Mouse (Mus musculus): Measurements from ENCODE around the gene H2-Q2. TPM values are rescaled to one million over a fixed set of nuclear protein-coding genes. Genes with fewer than 3 reads are reported as not detected.
"Not testable (repeated sequence)": the region's sequence is repeated elsewhere in the genome, so short reads cannot be mapped to it uniquely, and the experiment has no call there.

Gene H2-Q2
- polyA plus RNA-seq, 1 experiment from 2014 or later, result 0.72 TPM

DNA sequence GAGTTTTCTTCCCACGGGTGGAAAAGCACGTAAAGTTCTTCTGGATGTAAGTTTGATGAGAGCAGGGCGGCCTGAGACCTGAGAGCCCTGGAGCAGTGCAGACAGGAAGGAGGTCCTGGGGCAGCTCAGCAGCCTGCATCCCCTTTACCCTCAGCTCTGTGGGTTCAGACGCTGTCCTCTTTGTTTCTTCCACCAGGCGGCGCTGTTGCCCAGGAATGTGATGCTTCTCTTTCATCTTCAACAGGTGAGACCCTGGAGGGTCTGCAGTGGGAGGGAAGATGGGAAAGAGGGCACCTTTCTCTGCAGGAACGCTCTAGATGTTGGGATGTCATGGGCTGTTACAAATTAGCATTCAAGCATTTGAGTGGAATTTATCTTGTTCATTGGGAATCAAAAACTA, 47.8 kb downstream of the H2-Q2 start:
- not testable (repeated sequence) for H3K4me3 ChIP-seq; ATAC-seq; H3K9me3 ChIP-seq (replicated peaks); H3K27ac ChIP-seq; H3K9ac ChIP-seq; H3K36me3 ChIP-seq; H3K4me1 ChIP-seq; H3K4me2 ChIP-seq
- peaks cover 14% of the 10 kb centered on the region for H3K27me3 ChIP-seq (replicated peaks)
- 6% methylated on average over 7 of the region's 7 CpGs for WGBS (ENCODE audit: insufficient replicate concordance)

DNA sequence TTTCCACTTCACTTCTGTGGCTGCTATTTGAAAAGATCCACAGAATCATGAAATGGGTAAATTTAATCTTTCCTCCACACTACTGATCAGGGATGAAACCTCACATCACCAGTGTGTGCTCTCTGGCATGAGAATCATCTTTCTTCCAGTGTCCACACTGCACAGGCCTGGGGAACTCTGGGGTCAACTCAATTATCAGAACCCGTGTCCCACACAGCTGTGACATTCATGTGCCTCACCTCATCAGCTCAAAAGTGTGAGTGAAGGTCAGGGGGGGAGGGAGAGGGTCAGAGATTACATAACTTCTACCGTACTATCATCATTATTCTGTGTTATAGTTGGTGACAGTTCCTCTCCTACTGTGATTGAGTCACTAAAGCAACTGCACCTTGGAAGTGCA, 50.6 kb downstream of the H2-Q2 start:
- 51% methylated on average over 2 of the region's 2 CpGs for WGBS (ENCODE audit: insufficient replicate concordance)
- peaks cover 21% of the 10 kb centered on the region for H3K27me3 ChIP-seq (replicated peaks)
- not testable (repeated sequence) for H3K4me3 ChIP-seq; H3K9ac ChIP-seq; ATAC-seq; H3K4me2 ChIP-seq; H3K4me1 ChIP-seq; H3K27ac ChIP-seq; H3K9me3 ChIP-seq (replicated peaks); H3K36me3 ChIP-seq

DNA sequence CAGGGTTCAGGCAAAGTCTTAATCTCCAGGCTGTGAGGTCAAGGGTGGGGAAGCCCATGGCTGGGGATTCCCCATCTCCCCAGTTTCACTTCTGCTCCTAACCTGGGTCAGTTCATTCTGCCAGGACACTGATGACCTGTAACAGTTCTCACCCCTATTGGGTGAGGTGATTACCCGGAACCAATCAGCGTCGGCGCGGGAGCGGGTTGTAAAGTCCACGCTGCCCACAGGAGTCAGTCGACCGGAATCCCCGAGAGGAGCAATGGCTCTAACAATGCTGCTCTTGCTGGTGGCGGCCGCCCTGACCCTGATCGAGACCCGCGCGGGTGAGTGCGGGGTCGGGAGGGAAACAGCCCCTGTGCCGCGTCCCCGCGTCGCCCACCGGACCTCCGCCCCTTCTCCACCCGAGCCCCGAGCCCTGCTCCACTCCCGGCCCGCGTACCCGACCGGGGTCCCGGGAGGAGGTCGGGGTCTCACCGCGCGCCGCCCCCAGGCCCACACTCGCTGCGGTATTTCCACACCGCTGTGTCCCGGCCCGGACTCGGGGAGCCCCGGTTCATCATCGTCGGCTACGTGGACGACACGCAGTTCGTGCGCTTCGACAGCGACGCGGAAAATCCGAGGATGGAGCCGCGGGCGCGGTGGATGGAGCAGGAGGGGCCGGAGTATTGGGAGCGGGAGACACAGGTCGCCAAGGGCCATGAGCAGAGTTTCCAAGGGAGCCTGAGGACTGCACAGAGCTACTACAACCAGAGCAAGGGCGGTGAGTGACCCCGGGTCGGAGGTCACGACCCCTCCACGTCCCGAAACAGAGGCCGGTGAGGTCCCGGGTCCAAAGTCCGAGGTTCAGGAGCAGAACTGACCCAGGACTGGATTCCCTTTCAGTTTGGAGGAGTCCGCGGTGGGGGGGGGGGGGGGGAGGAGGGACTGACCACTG, 52.1 kb downstream of the H2-Q2 start:
- not testable (repeated sequence) for H3K27ac ChIP-seq; H3K4me3 ChIP-seq; H3K9me3 ChIP-seq (replicated peaks); H3K4me1 ChIP-seq; H3K36me3 ChIP-seq; H3K9ac ChIP-seq
- WGBS (ENCODE audit: insufficient replicate concordance), result 4% methylated on average over 54 of the region's 75 CpGs
- Histone ChIP-seq H3K27me3 (replicated peaks) (peaks cover 21% of the 10 kb centered on the region), H3K4me2 (peak overlapping the region; percentile 38)
- peak; percentile 73 for ATAC-seq

Other genes starting within 250 kb of the H2-Q2 start
- gene Ly6g5c, start 234.0 kb upstream of the H2-Q2 start, polyA plus RNA-seq (2016; fragmentation: Nextera tagmentation; extraction: Ambion mirVana), result not detected in 2 replicates
- 0.55 and 0.81 TPM in 2 replicates for gene Ly6g5b, start 226.8 kb upstream of the H2-Q2 start, polyA plus RNA-seq (2016; fragmentation: Nextera tagmentation; extraction: Ambion mirVana)
- gene Gpank1, start 220.8 kb upstream of the H2-Q2 start, polyA plus RNA-seq (2016; fragmentation: Nextera tagmentation; extraction: Ambion mirVana), result 16.5 and 19.6 TPM in 2 replicates
- 187 and 192 TPM in 2 replicates for gene Csnk2b, start 220.2 kb upstream of the H2-Q2 start, polyA plus RNA-seq (2016; fragmentation: Nextera tagmentation; extraction: Ambion mirVana)
- 3.7 and 4.3 TPM in 2 replicates for gene D17H6S53E, start 215.9 kb upstream of the H2-Q2 start, polyA plus RNA-seq (2016; fragmentation: Nextera tagmentation; extraction: Ambion mirVana)
- 482 and 508 TPM in 2 replicates for gene Apom, start 210.2 kb upstream of the H2-Q2 start, polyA plus RNA-seq (2016; fragmentation: Nextera tagmentation; extraction: Ambion mirVana)
- 29.1 and 35.5 TPM in 2 replicates for gene Bag6, start 207.1 kb upstream of the H2-Q2 start, polyA plus RNA-seq (2016; fragmentation: Nextera tagmentation; extraction: Ambion mirVana)
- gene Prrc2a, start 177.3 kb upstream of the H2-Q2 start, polyA plus RNA-seq (2016; fragmentation: Nextera tagmentation; extraction: Ambion mirVana), result 83.0 and 86.8 TPM in 2 replicates
- 10.5 and 11.6 TPM in 2 replicates for gene Aif1, start 166.2 kb upstream of the H2-Q2 start, polyA plus RNA-seq (2016; fragmentation: Nextera tagmentation; extraction: Ambion mirVana)
- 20.8 and 23.7 TPM in 2 replicates for gene Lst1, start 153.8 kb upstream of the H2-Q2 start, polyA plus RNA-seq (2016; fragmentation: Nextera tagmentation; extraction: Ambion mirVana)
- gene Ltb, start 147.8 kb upstream of the H2-Q2 start, polyA plus RNA-seq (2016; fragmentation: Nextera tagmentation; extraction: Ambion mirVana), result 1.2 and 1.3 TPM in 2 replicates
- gene Tnf, start 140.2 kb upstream of the H2-Q2 start, polyA plus RNA-seq (2016; fragmentation: Nextera tagmentation; extraction: Ambion mirVana), result 0.33 and 0.36 TPM in 2 replicates
- gene Lta, start 136.9 kb upstream of the H2-Q2 start, polyA plus RNA-seq (2016; fragmentation: Nextera tagmentation; extraction: Ambion mirVana), result 0.12 TPM in 1 of 2 replicates, not detected in the other
- gene Gm16181, start 121.4 kb upstream of the H2-Q2 start, polyA plus RNA-seq (2016; fragmentation: Nextera tagmentation; extraction: Ambion mirVana), result 0.42 TPM in 1 of 2 replicates, not detected in the other
- gene Atp6v1g2, start 108.6 kb upstream of the H2-Q2 start, polyA plus RNA-seq (2016; fragmentation: Nextera tagmentation; extraction: Ambion mirVana), result 1.3 and 1.8 TPM in 2 replicates
- gene Nfkbil1, start 106.5 kb upstream of the H2-Q2 start, polyA plus RNA-seq (2016; fragmentation: Nextera tagmentation; extraction: Ambion mirVana), result 5.7 and 6.4 TPM in 2 replicates
- 258 and 267 TPM in 2 replicates for gene Ddx39b, start 100.5 kb upstream of the H2-Q2 start, polyA plus RNA-seq (2016; fragmentation: Nextera tagmentation; extraction: Ambion mirVana)
- gene H2-D1, start 79.5 kb upstream of the H2-Q2 start, polyA plus RNA-seq (2016; fragmentation: Nextera tagmentation; extraction: Ambion mirVana), result 66.8 and 72.5 TPM in 2 replicates
- 0.93 and 1.0 TPM in 2 replicates for gene H2-Q1, start 21.8 kb upstream of the H2-Q2 start, polyA plus RNA-seq (2016; fragmentation: Nextera tagmentation; extraction: Ambion mirVana)
- gene H2-Q4, start 37.4 kb downstream of the H2-Q2 start, polyA plus RNA-seq (2016; fragmentation: Nextera tagmentation; extraction: Ambion mirVana), result 1.9 and 2.3 TPM in 2 replicates
- gene H2-Q6, start 82.6 kb downstream of the H2-Q2 start, polyA plus RNA-seq (2016; fragmentation: Nextera tagmentation; extraction: Ambion mirVana), result 10.1 and 10.9 TPM in 2 replicates
- gene H2-Q7, start 96.9 kb downstream of the H2-Q2 start, polyA plus RNA-seq (2016; fragmentation: Nextera tagmentation; extraction: Ambion mirVana), result 23.4 and 24.6 TPM in 2 replicates
- 102 TPM in 2 replicates for gene H2-Q10, start 127.8 kb downstream of the H2-Q2 start, polyA plus RNA-seq (2016; fragmentation: Nextera tagmentation; extraction: Ambion mirVana)
- gene Pou5f1, start 163.8 kb downstream of the H2-Q2 start, polyA plus RNA-seq (2016; fragmentation: Nextera tagmentation; extraction: Ambion mirVana), result not detected in 2 replicates
- gene Tcf19, start 174.6 kb downstream of the H2-Q2 start, polyA plus RNA-seq (2016; fragmentation: Nextera tagmentation; extraction: Ambion mirVana), result 42.2 and 42.4 TPM in 2 replicates
- gene Cchcr1, start 174.9 kb downstream of the H2-Q2 start, polyA plus RNA-seq (2016; fragmentation: Nextera tagmentation; extraction: Ambion mirVana), result 10.4 and 14.1 TPM in 2 replicates
- gene Psors1c2, start 191.0 kb downstream of the H2-Q2 start, polyA plus RNA-seq (2016; fragmentation: Nextera tagmentation; extraction: Ambion mirVana), result 0.14 and 0.22 TPM in 2 replicates
- gene Cdsn, start 209.9 kb downstream of the H2-Q2 start, polyA plus RNA-seq (2016; fragmentation: Nextera tagmentation; extraction: Ambion mirVana), result not detected in 2 replicates
- not detected in 2 replicates for gene 2300002M23Rik, start 225.2 kb downstream of the H2-Q2 start, polyA plus RNA-seq (2016; fragmentation: Nextera tagmentation; extraction: Ambion mirVana)

Measured in liver, embryonic 12.5 days (tissue).